Mouse (Mus musculus) kidney, embryonic 14.5 days (tissue): Measurements from ENCODE around the gene Otud5. TPM values are rescaled to one million over a fixed set of nuclear protein-coding genes. Genes with fewer than 3 reads are reported as not detected.

Source experiments
- ATAC-seq: fragments of 200-750 bp; cut with Nextera tagmentation; 2 replicates; pipeline ENCODE4 v1.8.0; 2017; ENCODE audit warnings: moderate number of reproducible peaks, mild to moderate bottlenecking, moderate TSS enrichment, moderate library complexity; ENCODE audit not compliant: low FRiP score, low TSS enrichment
- H3K27ac ChIP-seq: fragments of 300-500 bp; sonication (generic); 2 replicates; pipeline ENCODE4 v1.5.1; 2014; ENCODE audit warnings: low read depth, mild to moderate bottlenecking, low read length, moderate library complexity, mixed read lengths
- H3K27me3 ChIP-seq: fragments of 300-500 bp; sonication (generic); 2 replicates; pipeline ENCODE4 v1.6.1; 2014; ENCODE audit warnings: mild to moderate bottlenecking, low read length; ENCODE audit not compliant: control insufficient read depth, insufficient read depth
- H3K36me3 ChIP-seq: fragments of 300-500 bp; sonication (generic); 2 replicates; pipeline ENCODE4 v1.6.1; 2014; ENCODE audit warnings: low read length, mixed read lengths; ENCODE audit not compliant: control insufficient read depth, insufficient read depth
- H3K4me1 ChIP-seq: fragments of 300-500 bp; sonication (generic); 2 replicates; pipeline ENCODE4 v1.6.1; 2014; ENCODE audit warnings: low read length, mixed read lengths; ENCODE audit not compliant: control insufficient read depth, insufficient read depth
- H3K4me2 ChIP-seq: fragments of 300-500 bp; sonication (generic); replicated peaks from 2 replicates; pipeline ENCODE4 v1.6.1; 2014; ENCODE audit warnings: low read depth, mild to moderate bottlenecking, low read length
- H3K4me3 ChIP-seq: fragments of 300-500 bp; sonication (generic); 2 replicates; pipeline ENCODE4 v1.5.1; 2014; ENCODE audit warnings: mild to moderate bottlenecking, low read length
- H3K9ac ChIP-seq: fragments of 300-500 bp; sonication (generic); 2 replicates; pipeline ENCODE4 v1.6.1; 2014; ENCODE audit warnings: low read depth, mild to moderate bottlenecking, low read length, moderate library complexity
- H3K9me3 ChIP-seq: fragments of 300-500 bp; sonication (generic); 2 replicates; pipeline ENCODE4 v1.6.1; 2016; ENCODE audit warnings: low read length; ENCODE audit not compliant: control insufficient read depth
- WGBS: fragments of 180-500 bp; shearing (Covaris S2); extraction: QIAGEN DNeasy Blood & Tissue Kit; methylation state at CpG from one replicate; pipeline ENCODE4 v1.1.7; 2014; 5-methylcytosine and 5-hydroxymethylcytosine counted together
- microRNA counts: library from miRNA; unstranded; fragments of <30 nt; microRNA quantifications from one replicate; lab custom pipeline; 2017
- microRNA-seq: library from miRNA; unstranded; fragments of <30 nt; microRNA quantifications from one replicate; pipeline ENCODE4, GENCODE M21; 2016
- polyA plus RNA-seq: library from polyadenylated mRNA; unstranded; fragments of >200 nt; fragmentation: Nextera tagmentation; extraction: Ambion mirVana; gene quantifications from 2 replicates; pipeline ENCODE4 v1.2.1, GENCODE M21; 2014

Otud5 gene
- polyA plus RNA-seq, 1 experiment from 2014 or later, result 29.8 TPM

DNA sequence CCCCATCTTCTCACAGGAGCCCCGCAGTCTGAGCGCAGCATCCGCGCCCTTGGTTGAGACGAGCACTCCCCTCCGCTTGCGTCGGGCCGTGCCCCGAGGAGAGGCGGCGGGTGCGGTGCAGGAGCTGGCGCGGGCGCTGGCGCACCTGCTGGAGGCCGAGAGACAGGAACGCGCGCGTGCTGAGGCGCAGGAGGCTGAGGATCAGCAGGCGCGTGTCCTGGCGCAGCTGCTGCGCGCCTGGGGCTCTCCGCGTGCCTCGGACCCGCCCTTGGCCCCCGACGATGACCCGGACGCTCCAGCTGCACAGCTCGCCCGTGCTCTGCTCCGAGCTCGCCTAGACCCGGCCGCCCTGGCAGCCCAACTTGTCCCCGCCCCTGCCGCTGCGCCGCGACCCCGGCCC is 80.9 kb downstream of the Otud5 start:
- peak overlapping the region; percentile 32 for H3K4me2 ChIP-seq
- H3K9me3 ChIP-seq, result no peaks in the 10 kb centered on the region
- H3K4me3 ChIP-seq, result peak overlapping the region; percentile 21
- no peak overlapping the region; the same call in 1 of the 2 replicates for H3K9ac ChIP-seq
- peaks cover 43% of the 10 kb centered on the region for H3K27me3 ChIP-seq
- H3K36me3 ChIP-seq, result no peaks in the 10 kb centered on the region
- H3K27ac ChIP-seq, result no peak overlapping the region
- WGBS, result 30% methylated on average over 48 of the region's 48 CpGs
- H3K4me1 ChIP-seq, result no peaks in the 10 kb centered on the region
- ATAC-seq, result 0 out of 2 replicates have a peak, but pooled peaks have one; percentile 33

MicroRNA genes within 50 kb of the gene (microRNA counts, 519-probe panel; counts per million panel counts)
- microRNA mmu-miR-1198 (lab: Ali Mortazavi, UCI), result 4,299 counts per million, percentile 26 among the panel's probes with 10 or more counts

Small RNA genes within 50 kb of the gene (microRNA-seq; reads per million reads assigned to microRNA genes)
- gene Mir1198, result 32.8 reads per million, percentile 41 among the genes with 10 or more reads in this experiment

Other genes with a start within 250 kb of the Otud5 start
- gene Ccdc22, start 235.8 kb upstream of the Otud5 start, polyA plus RNA-seq, result 25.2 and 32.6 TPM in 2 replicates
- 0.04 TPM in 1 of 2 replicates, not detected in the other for gene Cacna1f, start 234.3 kb upstream of the Otud5 start, polyA plus RNA-seq
- 1.4 and 1.5 TPM in 2 replicates for gene Syp, start 202.9 kb upstream of the Otud5 start, polyA plus RNA-seq
- gene Prickle3, start 184.1 kb upstream of the Otud5 start, polyA plus RNA-seq, result 6.9 and 9.7 TPM in 2 replicates
- gene Plp2, start 170.0 kb upstream of the Otud5 start, polyA plus RNA-seq, result 188 and 190 TPM in 2 replicates
- gene Magix, start 160.1 kb upstream of the Otud5 start, polyA plus RNA-seq, result 0.28 and 0.29 TPM in 2 replicates
- gene Gpkow, start 144.2 kb upstream of the Otud5 start, polyA plus RNA-seq, result 21.3 and 47.4 TPM in 2 replicates
- 26.0 and 34.0 TPM in 2 replicates for gene Wdr45, start 127.0 kb upstream of the Otud5 start, polyA plus RNA-seq
- gene Gm45208, start 119.1 kb upstream of the Otud5 start, polyA plus RNA-seq, result 0.23 TPM in 1 of 2 replicates, not detected in the other
- gene Praf2, start 112.9 kb upstream of the Otud5 start, polyA plus RNA-seq, result 74.5 and 80.1 TPM in 2 replicates
- 15.6 and 21.5 TPM in 2 replicates for gene Ccdc120, start 90.5 kb upstream of the Otud5 start, polyA plus RNA-seq
- gene Tfe3, start 78.8 kb upstream of the Otud5 start, polyA plus RNA-seq, result 19.7 and 25.6 TPM in 2 replicates
- 34.5 and 35.8 TPM in 2 replicates for gene Gripap1, start 51.6 kb upstream of the Otud5 start, polyA plus RNA-seq
- gene Kcnd1, start 19.1 kb upstream of the Otud5 start, polyA plus RNA-seq, result 1.7 and 2.6 TPM in 2 replicates
- gene Pim2, start 36.9 kb downstream of the Otud5 start, polyA plus RNA-seq, result 6.7 and 8.1 TPM in 2 replicates
- gene Slc35a2, start 42.7 kb downstream of the Otud5 start, polyA plus RNA-seq, result 12.6 and 14.1 TPM in 2 replicates
- gene Pqbp1, start 57.9 kb downstream of the Otud5 start, polyA plus RNA-seq, result 102 and 113 TPM in 2 replicates
- gene Timm17b, start 58.0 kb downstream of the Otud5 start, polyA plus RNA-seq, result 173 and 218 TPM in 2 replicates
- gene Gm10491, start 66.5 kb downstream of the Otud5 start, polyA plus RNA-seq, result not detected in 2 replicates
- not detected in 2 replicates for gene Gm10490, start 68.2 kb downstream of the Otud5 start, polyA plus RNA-seq
- 0.09 and 0.14 TPM in 2 replicates for gene Pcsk1n, start 78.5 kb downstream of the Otud5 start, polyA plus RNA-seq
- gene Eras, start 87.2 kb downstream of the Otud5 start, polyA plus RNA-seq, result not detected in 2 replicates
- 28.7 and 51.3 TPM in 2 replicates for gene Hdac6, start 106.5 kb downstream of the Otud5 start, polyA plus RNA-seq
- gene Gata1, start 136.7 kb downstream of the Otud5 start, polyA plus RNA-seq, result 0.49 and 0.53 TPM in 2 replicates
- not detected in 2 replicates for gene Glod5, start 177.1 kb downstream of the Otud5 start, polyA plus RNA-seq
- 52.0 and 79.3 TPM in 2 replicates for gene Suv39h1, start 233.4 kb downstream of the Otud5 start, polyA plus RNA-seq
- gene Was, start 249.1 kb downstream of the Otud5 start, polyA plus RNA-seq, result 0.27 and 0.51 TPM in 2 replicates